Mouse (Mus musculus) heart, postnatal 0 days (tissue): ENCODE results near the gene Rcor2.

Experiments used
- CTCF ChIP-seq: IDR thresholded peaks from 2 replicates; pipeline ENCODE4 v1.5.1; 2016; ENCODE audit warnings: antibody characterized with exemption, control low read depth, low read depth
- EP300 ChIP-seq: IDR thresholded peaks from 2 replicates; pipeline ENCODE4 v1.6.1; 2016; ENCODE audit warnings: antibody characterized with exemption, low read depth

- TF ChIP-seq CTCF (no peak), EP300 (no peak)
Observed at GRCm38 (mm10) chr19:7225096-7225690, 41.9 kb upstream of the Rcor2 start.
